9 mouse cellular contexts compared by ENCODE assay signal in the genomic region with DNA sequence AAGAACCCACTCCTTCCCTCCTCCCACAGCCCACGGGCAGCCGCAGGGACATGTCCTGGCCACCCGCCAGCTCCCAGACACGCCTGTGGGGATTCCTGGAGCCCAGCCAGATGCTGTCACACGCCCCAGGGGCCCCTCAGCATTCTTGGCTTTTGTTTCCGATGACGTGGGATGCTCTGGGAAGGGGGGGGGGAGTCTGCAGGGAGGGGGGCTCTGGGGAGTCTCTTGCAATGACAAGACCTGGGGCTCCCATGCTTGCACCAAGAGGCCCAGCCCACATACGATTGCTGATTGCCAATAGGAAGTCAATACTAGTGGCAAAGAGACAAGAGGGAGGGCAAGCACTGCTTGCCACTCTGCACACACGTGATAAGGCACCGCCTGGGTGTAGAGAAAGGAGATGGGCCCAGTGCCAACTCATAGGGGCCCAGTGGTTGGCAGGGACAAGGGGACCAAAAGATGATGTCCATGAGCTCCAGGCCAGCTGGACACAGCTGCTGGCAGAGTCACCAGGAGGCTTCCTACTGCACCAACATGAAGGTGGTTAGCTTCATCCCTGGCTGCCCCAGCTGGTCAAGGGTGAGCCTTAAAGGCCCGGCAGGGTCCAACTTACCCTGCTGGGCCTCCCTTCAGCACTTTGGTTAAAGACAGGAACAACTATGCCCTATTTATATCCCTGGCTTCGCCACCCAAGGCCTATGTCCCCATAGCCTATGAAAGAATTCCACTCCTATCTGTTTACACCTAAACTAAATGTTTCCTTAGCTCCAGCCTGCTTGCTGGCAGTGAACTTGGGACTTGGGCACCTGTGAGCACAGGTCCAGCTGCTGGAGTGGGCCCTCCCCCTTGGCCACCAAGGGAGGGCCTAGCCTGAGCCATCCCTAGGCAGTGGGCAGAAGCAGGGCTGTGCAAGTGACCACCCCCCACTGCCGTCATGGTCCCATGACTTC. TPM values are rescaled to one million over a fixed set of nuclear protein-coding genes. Genes with fewer than 3 reads are reported as not detected.
DNase-seq lines count a peak whose midpoint lies in the region; ATAC-seq and TF ChIP-seq lines count a peak whose summit lies in the region.
"Had no signal": no experiment of that assay in that cellular context is flagged by ENCODE, and none has a peak within 500 bp of the region (broad histone marks: within the 10 kb centered on the region; RNA-seq: fewer than 3 reads in every experiment).

No protein-coding gene starts in this region.

- no peak overlapping the region for H3K9ac ChIP-seq in midbrain, embryonic 15.5 days
- H3K9ac ChIP-seq in embryonic facial prominence, embryonic 11.5 days (replicated peaks; ENCODE audit: low read length), result no peak overlapping the region
- no peak overlapping the region for H3K9ac ChIP-seq in heart, embryonic 12.5 days
- H3K9ac ChIP-seq: liver, embryonic 13.5 days had no signal

- H3K4me1 ChIP-seq in midbrain, embryonic 10.5 days, result peaks cover 13% of the 10 kb centered on the region
- H3K4me1 ChIP-seq in midbrain, embryonic 15.5 days, result peaks cover 14% of the 10 kb centered on the region
- H3K4me1 ChIP-seq in embryonic facial prominence, embryonic 11.5 days (ENCODE audit: control insufficient read depth, insufficient read depth, low read length), result no peaks in the 10 kb centered on the region; the same call in 1 of the 2 replicates
- peaks cover 56% of the 10 kb centered on the region for H3K4me1 ChIP-seq in heart, embryonic 12.5 days (replicated peaks)
- 0 out of 2 replicates have a peak, but pooled peaks cover 4% of the 10 kb centered on the region for H3K4me1 ChIP-seq in kidney, adult 2 months (ENCODE audit: control insufficient read depth, insufficient read depth, low read length)

- H3K36me3 ChIP-seq in midbrain, embryonic 10.5 days, result no peaks in the 10 kb centered on the region
- no peaks in the 10 kb centered on the region for H3K36me3 ChIP-seq in midbrain, embryonic 15.5 days (replicated peaks)
- no peaks in the 10 kb centered on the region for H3K36me3 ChIP-seq in embryonic facial prominence, embryonic 11.5 days (replicated peaks; ENCODE audit: control insufficient read depth, insufficient read depth, low read depth, low read length)
- no peaks in the 10 kb centered on the region for H3K36me3 ChIP-seq in heart, embryonic 12.5 days
- H3K36me3 ChIP-seq in kidney, adult 2 months (ENCODE audit: control insufficient read depth, insufficient read depth, low read length), result no peaks in the 10 kb centered on the region
- H3K36me3 ChIP-seq: liver, embryonic 13.5 days had no signal

- DNase-seq in midbrain, embryonic 10.5 days (ENCODE audit: low spot score), result no peak
- DNase-seq in embryonic facial prominence, embryonic 11.5 days (ENCODE audit: low spot score), result peak; percentile 31
- peak; percentile 69 for DNase-seq in kidney, adult 2 months
- DNase-seq in thymus, postnatal 14 days, result no peak
- DNase-seq in spleen, postnatal 36 days (ENCODE audit: low spot score in 2 of 2), result no peak
- DNase-seq: liver, embryonic 13.5 days had no signal

- peak overlapping the region; percentile 72 for H3K27ac ChIP-seq in midbrain, embryonic 10.5 days (replicated peaks)
- H3K27ac ChIP-seq in midbrain, embryonic 15.5 days, result no peak overlapping the region
- H3K27ac ChIP-seq in embryonic facial prominence, embryonic 11.5 days (replicated peaks; ENCODE audit: low read depth, low read length), result no peak overlapping the region
- peak overlapping the region; percentile 97 for H3K27ac ChIP-seq in heart, embryonic 12.5 days (ENCODE audit: poor library complexity, severe bottlenecking)
- no peak overlapping the region for H3K27ac ChIP-seq in kidney, adult 2 months (ENCODE audit: insufficient read depth, low read depth, low read length)
- H3K27ac ChIP-seq: liver, embryonic 13.5 days had no signal

- no peak for TF ChIP-seq CTCF in kidney, adult 2 months (conservative IDR thresholded peaks at IDR 0.05; ENCODE audit: insufficient read depth, insufficient read length, low read depth, low read length)

- WGBS in midbrain, embryonic 10.5 days, result 57% methylated on average over 13 of the region's 13 CpGs
- 31% methylated on average over 13 of the region's 13 CpGs for WGBS in midbrain, embryonic 15.5 days
- WGBS in embryonic facial prominence, embryonic 11.5 days, result 42% methylated on average over 13 of the region's 13 CpGs
- 9% methylated on average over 13 of the region's 13 CpGs for WGBS in heart, embryonic 12.5 days
- 27% methylated on average over 13 of the region's 13 CpGs for WGBS in kidney, adult 2 months

- H3K4me3 ChIP-seq in midbrain, embryonic 10.5 days, result no peak overlapping the region
- no peak overlapping the region for H3K4me3 ChIP-seq in midbrain, embryonic 15.5 days
- H3K4me3 ChIP-seq in embryonic facial prominence, embryonic 11.5 days (ENCODE audit: low read depth, low read length), result no peak overlapping the region
- H3K4me3 ChIP-seq in heart, embryonic 12.5 days, result no peak overlapping the region
- no peak overlapping the region for H3K4me3 ChIP-seq in kidney, adult 2 months (ENCODE audit: insufficient read depth, low read depth, low read length)
- H3K4me3 ChIP-seq: liver, embryonic 13.5 days had no signal

- no peak for TF ChIP-seq POLR2A in kidney, adult 2 months (IDR thresholded peaks at IDR 0.05; ENCODE audit: low read depth, low read length)

- no peak overlapping the region for H3K4me2 ChIP-seq in midbrain, embryonic 15.5 days
- H3K4me2 ChIP-seq in embryonic facial prominence, embryonic 11.5 days (ENCODE audit: low read depth, low read length), result no peak overlapping the region
- H3K4me2 ChIP-seq in heart, embryonic 12.5 days, result peak overlapping the region; percentile 51
- H3K4me2 ChIP-seq: liver, embryonic 13.5 days had no signal

- ATAC-seq in midbrain, embryonic 15.5 days (replicated peaks), result no peak
- no peak; the same call in 1 of the 2 replicates for ATAC-seq in embryonic facial prominence, embryonic 11.5 days (replicated peaks; ENCODE audit: insufficient number of reproducible peaks, low FRiP score, low TSS enrichment, low read depth)
- ATAC-seq in heart, embryonic 12.5 days (ENCODE audit: insufficient number of reproducible peaks, low FRiP score), result peak; percentile 71
- ATAC-seq in megakaryocyte progenitor cell, adult 5-6 weeks (replicated peaks; ENCODE audit: poor library complexity), result 0 out of 2 replicates have a peak, but pooled peaks have one; percentile 14

- no peaks in the 10 kb centered on the region for H3K27me3 ChIP-seq in midbrain, embryonic 10.5 days (ENCODE audit: low read depth, poor library complexity, severe bottlenecking)
- H3K27me3 ChIP-seq in midbrain, embryonic 15.5 days (replicated peaks), result 0 out of 2 replicates have a peak, but pooled peaks cover 2% of the 10 kb centered on the region
- H3K27me3 ChIP-seq in embryonic facial prominence, embryonic 11.5 days (ENCODE audit: control insufficient read depth, insufficient read depth, low read length), result no peaks in the 10 kb centered on the region; the same call in 1 of the 2 replicates
- H3K27me3 ChIP-seq in heart, embryonic 12.5 days (replicated peaks), result no peaks in the 10 kb centered on the region
- H3K27me3 ChIP-seq in kidney, adult 2 months (replicated peaks; ENCODE audit: control insufficient read depth, insufficient read depth, low read length), result no peaks in the 10 kb centered on the region

- no peaks in the 10 kb centered on the region for H3K9me3 ChIP-seq in midbrain, embryonic 10.5 days (replicated peaks)
- H3K9me3 ChIP-seq in midbrain, embryonic 15.5 days, result no peaks in the 10 kb centered on the region
- H3K9me3 ChIP-seq in embryonic facial prominence, embryonic 11.5 days (replicated peaks; ENCODE audit: control insufficient read depth, low read length), result no peaks in the 10 kb centered on the region
- no peaks in the 10 kb centered on the region for H3K9me3 ChIP-seq in heart, embryonic 12.5 days (replicated peaks)
- H3K9me3 ChIP-seq: liver, embryonic 13.5 days had no signal

RNA-seq across cellular contexts. Expression of gene Pdgfa, which starts 48.9 kb away (rescaled TPM):
- polyA plus RNA-seq in midbrain, embryonic 10.5 days (2016; fragmentation: Nextera tagmentation; extraction: Ambion mirVana), result 4.8 and 6.8 TPM in 2 replicates
- polyA plus RNA-seq in midbrain, embryonic 15.5 days (2015; fragmentation: Nextera tagmentation; extraction: Ambion mirVana), result 22.5 and 23.6 TPM in 2 replicates
- polyA plus RNA-seq in embryonic facial prominence, embryonic 11.5 days (2014; fragmentation: Nextera tagmentation; extraction: Ambion mirVana), result 34.5 and 39.3 TPM in 2 replicates
- polyA plus RNA-seq in heart, embryonic 12.5 days (2016; fragmentation: Nextera tagmentation; extraction: Ambion mirVana), result 34.4 and 37.4 TPM in 2 replicates
- 12.0 and 14.1 TPM in 2 replicates for polyA plus RNA-seq in kidney, adult 2 months (2012; rRNA removed)
- 0.25 and 0.71 TPM in 2 replicates for total RNA-seq in megakaryocyte progenitor cell, adult 5-6 weeks (2015)
- total RNA-seq in megakaryocyte progenitor cell, adult 5-6 weeks (2017), result 1.3 TPM in 1 of 2 replicates, not detected in the other

Comparison
In these comparisons a context has a peak if more than half of its experiments do, and no peak if none do; other contexts are left out.
1. H3K27ac ChIP-seq: peak in midbrain, embryonic 10.5 days (single experiment) and heart, embryonic 12.5 days (single experiment); none in midbrain, embryonic 15.5 days (single experiment), embryonic facial prominence, embryonic 11.5 days (single experiment) and kidney, adult 2 months (single experiment).
2. DNase-seq: peak in embryonic facial prominence, embryonic 11.5 days (single experiment) and kidney, adult 2 months (single experiment); none in midbrain, embryonic 10.5 days (single experiment), thymus, postnatal 14 days (single experiment) and spleen, postnatal 36 days (0 of 2).
3. ATAC-seq: peak in heart, embryonic 12.5 days (single experiment) and megakaryocyte progenitor cell, adult 5-6 weeks (single experiment); none in midbrain, embryonic 15.5 days (single experiment) and embryonic facial prominence, embryonic 11.5 days (single experiment).